Mouse (Mus musculus) cerebellum, adult 18-20 months (tissue): ENCODE results near the gene Ccp110.

Experiments used
- DNase-seq, 2 experiments: peaks; one replicate each; pipeline ENCODE4 v3.0.0; 2021

The Ccp110 gene

GRCm38 (mm10) chr7:118712228-118713173, at the start of gene Ccp110:
TSS of gene Ccp110 (plus strand) at chr7:118712552.
- DNase-seq, result peak; percentile 92 to 98

- DNase-seq, result no peak
Measured at GRCm38 (mm10) chr7:118667773-118668172, 44.6 kb upstream of the Ccp110 start.

- DNase-seq, result no peak
Measured at GRCm38 (mm10) chr7:118670142-118670541, 42.2 kb upstream of the Ccp110 start.

GRCm38 (mm10) chr7:118676826-118677225, 35.5 kb upstream of the Ccp110 start:
- no peak for DNase-seq

GRCm38 (mm10) chr7:118688199-118688598, 24.2 kb upstream of the Ccp110 start:
- DNase-seq, result peak; percentile 80 to 87

GRCm38 (mm10) chr7:118689088-118689487, 23.3 kb upstream of the Ccp110 start:
- peak; percentile 48 to 56 for DNase-seq

GRCm38 (mm10) chr7:118691287-118691686, 21.1 kb upstream of the Ccp110 start:
- no peak for DNase-seq

- no peak for DNase-seq
Measured at GRCm38 (mm10) chr7:118696146-118696545, 16.2 kb upstream of the Ccp110 start.

GRCm38 (mm10) chr7:118697168-118697567, 15.2 kb upstream of the Ccp110 start:
- no peak for DNase-seq

GRCm38 (mm10) chr7:118698882-118699281, 13.5 kb upstream of the Ccp110 start:
- no peak for DNase-seq

GRCm38 (mm10) chr7:118703144-118703561, 9.2 kb upstream of the Ccp110 start:
- DNase-seq, result no peak

GRCm38 (mm10) chr7:118704001-118704850, 8.1 kb upstream of the Ccp110 start:
- no peak for DNase-seq

- peak; percentile 93 to 97 for DNase-seq
Measured at GRCm38 (mm10) chr7:118705101-118705961, 7.0 kb upstream of the Ccp110 start, which contains the start of gene Gde1. TSS of gene Gde1 (minus strand) at chr7:118705778.

- no peak for DNase-seq
Measured at GRCm38 (mm10) chr7:118706051-118706450, 6.3 kb upstream of the Ccp110 start.

GRCm38 (mm10) chr7:118706488-118706887, 5.9 kb upstream of the Ccp110 start:
- DNase-seq, result no peak

GRCm38 (mm10) chr7:118707216-118707615, 5.1 kb upstream of the Ccp110 start:
- no peak for DNase-seq

GRCm38 (mm10) chr7:118708002-118708401, 4.3 kb upstream of the Ccp110 start:
- DNase-seq, result peak in 1 of 2 experiments; percentile 31

- DNase-seq, result no peak
Measured at GRCm38 (mm10) chr7:118710776-118711175, 1.6 kb upstream of the Ccp110 start.

- DNase-seq, result no peak
Measured at GRCm38 (mm10) chr7:118714873-118715272, 2.5 kb downstream of the Ccp110 start.

- no peak for DNase-seq
Measured at GRCm38 (mm10) chr7:118718066-118718465, 5.7 kb downstream of the Ccp110 start.

- DNase-seq, result no peak
Measured at GRCm38 (mm10) chr7:118723927-118724326, 11.6 kb downstream of the Ccp110 start.

GRCm38 (mm10) chr7:118725459-118725858, 13.1 kb downstream of the Ccp110 start:
- DNase-seq, result no peak
